22 mouse cellular contexts compared by ENCODE assay signal in genomic region chr11:75760785-75761184, GRCm38 (mm10). TPM values are rescaled to one million over a fixed set of nuclear protein-coding genes. Genes with fewer than 3 reads are reported as not detected.
DNase-seq lines count a peak whose midpoint lies in the region; TF ChIP-seq lines count a peak whose summit lies in the region.
"Had no signal": no experiment of that assay in that cellular context is flagged by ENCODE, and none has a peak within 500 bp of the region (broad histone marks: within the 10 kb centered on the region; RNA-seq: fewer than 3 reads in every experiment).

No protein-coding gene starts in this region.

- H3K27me3 ChIP-seq in limb, embryonic 10.5 days (ENCODE audit: low read depth, poor library complexity, severe bottlenecking) = no peaks in the 10 kb centered on the region
- H3K27me3 ChIP-seq: embryonic facial prominence, embryonic 13.5 days; embryonic facial prominence, embryonic 15.5 days; forebrain, embryonic 12.5 days had no signal

- H3K36me3 ChIP-seq in limb, embryonic 10.5 days = peaks cover 99% of the 10 kb centered on the region

- H3K4me1 ChIP-seq in limb, embryonic 10.5 days = no peaks in the 10 kb centered on the region
- H3K4me1 ChIP-seq: embryonic facial prominence, embryonic 13.5 days; embryonic facial prominence, embryonic 15.5 days; forebrain, embryonic 10.5 days; forebrain, embryonic 12.5 days had no signal

- 90% methylated on average over 5 of the region's 5 CpGs for WGBS in limb, embryonic 10.5 days

- no peak for TF ChIP-seq CTCF in gastrocnemius, adult 2 months (IDR thresholded peaks at IDR 0.05)

- H3K9me3 ChIP-seq in limb, embryonic 10.5 days (replicated peaks) = no peaks in the 10 kb centered on the region
- H3K9me3 ChIP-seq: embryonic facial prominence, embryonic 13.5 days; embryonic facial prominence, embryonic 15.5 days; forebrain, embryonic 10.5 days; forebrain, embryonic 12.5 days had no signal

- DNase-seq in gastrocnemius, adult 2 months = peak; percentile 41
- DNase-seq in gastrocnemius, postnatal 4 days (ENCODE audit: low spot score in 2 of 2) = no peak
- DNase-seq in limb, embryonic 10.5 days (ENCODE audit: low spot score) = peak; percentile 20
- DNase-seq in skeletal muscle tissue, adult 2 months (ENCODE audit: low read depth, low spot score) = peak; percentile 71
- DNase-seq in spleen, postnatal 4 days (ENCODE audit: low spot score in 2 of 2) = no peak
- DNase-seq: adrenal gland, adult 2 months; adrenal gland, postnatal 10 days; adrenal gland, postnatal 25 days; cerebellum, adult 11 months; cerebellum, adult 18-20 months; cerebellum, adult 8-10 months; cerebellum, adult 9-11 months; cerebellum, postnatal 14 days; cerebellum, postnatal 36 days; embryo, embryonic 11 days had no signal

- peak overlapping the region; percentile 82 for H3K27ac ChIP-seq in gastrocnemius, adult 2 months
- no peak overlapping the region for H3K27ac ChIP-seq in limb, embryonic 10.5 days
- H3K27ac ChIP-seq: embryonic facial prominence, embryonic 13.5 days; embryonic facial prominence, embryonic 15.5 days; forebrain, embryonic 10.5 days; forebrain, embryonic 12.5 days had no signal

- intact Hi-C loops in gastrocnemius, adult 2 months (cut with DNase I) = no loop called here

- peak overlapping the region; percentile 18; the same call in 1 of the 2 replicates for H3K4me3 ChIP-seq in gastrocnemius, adult 2 months
- H3K4me3 ChIP-seq in limb, embryonic 10.5 days = no peak overlapping the region
- H3K4me3 ChIP-seq: embryonic facial prominence, embryonic 13.5 days; embryonic facial prominence, embryonic 15.5 days; erythroblast, embryonic 14.5 days; forebrain, embryonic 10.5 days; forebrain, embryonic 12.5 days had no signal

RNA-seq across cellular contexts. Expression of gene Ywhae, which starts 28.1 kb away (rescaled TPM):
- 100 to 1,000 TPM; 545 to 577 TPM for total RNA-seq in gastrocnemius, adult 2 months (2021)
- total RNA-seq in gastrocnemius, postnatal 4 days (2021) = 100 to 1,000 TPM; 749 to 818 TPM
- polyA plus RNA-seq in limb, embryonic 10.5 days (2016; fragmentation: Nextera tagmentation; extraction: Ambion mirVana) = 1,115 and 1,137 TPM in 2 replicates

RNA-seq across cellular contexts. Expression of gene Doc2b, which starts 35.1 kb away (rescaled TPM):
- total RNA-seq in gastrocnemius, adult 2 months (2021) = 1 to 10 TPM; 1.0 to 1.4 TPM
- total RNA-seq in gastrocnemius, postnatal 4 days (2021) = 1 to 10 TPM; 1.1 to 1.6 TPM
- polyA plus RNA-seq in limb, embryonic 10.5 days (2016; fragmentation: Nextera tagmentation; extraction: Ambion mirVana) = 0.06 and 0.20 TPM in 2 replicates
- total RNA-seq: common myeloid progenitor, adult 5-6 weeks; MEL had no signal
- polyA plus RNA-seq: erythroblast, embryonic 14.5 days had no signal

Comparison
In these comparisons a context has a peak if more than half of its experiments do, and no peak if none do; other contexts are left out.
1. DNase-seq: peak in gastrocnemius, adult 2 months (single experiment), limb, embryonic 10.5 days (single experiment) and skeletal muscle tissue, adult 2 months (single experiment); none in gastrocnemius, postnatal 4 days (0 of 2) and spleen, postnatal 4 days (0 of 2).